Mouse (Mus musculus): ENCODE measurements around the gene Gm26620. TPM values are rescaled to one million over a fixed set of nuclear protein-coding genes. Genes with fewer than 3 reads are reported as not detected.

Gene Gm26620
- polyA plus RNA-seq, 1 experiment from 2014 or later: 0.19 TPM

DNA sequence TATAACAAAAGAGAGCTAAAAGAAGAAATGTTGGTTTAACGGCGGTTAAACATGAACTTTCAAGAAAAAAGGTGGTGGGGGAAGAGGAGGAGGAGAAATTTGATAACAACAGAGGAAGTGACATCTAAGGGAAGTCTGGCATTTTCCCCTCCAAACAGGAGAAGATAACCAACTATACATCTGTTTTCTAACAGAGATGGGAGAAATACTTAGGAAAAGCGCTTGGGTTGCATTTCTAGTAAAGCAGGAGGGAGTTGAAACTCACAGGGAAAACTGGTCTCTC is 22.5 kb upstream of the Gm26620 start:
- 92% methylated on average over 3 of the region's 3 CpGs for WGBS
- DNase-seq (ENCODE audit: low spot score): no peak
- Histone ChIP-seq H3K27ac (replicated peaks) (no peak overlapping the region), H3K36me3 (replicated peaks) (no peaks in the 10 kb centered on the region), H3K4me3 (no peak overlapping the region), H3K27me3 (replicated peaks; ENCODE audit: low read depth, poor library complexity, severe bottlenecking) (no peaks in the 10 kb centered on the region), H3K4me1 (peaks cover 9% of the 10 kb centered on the region), H3K9me3 (no peaks in the 10 kb centered on the region)

DNA sequence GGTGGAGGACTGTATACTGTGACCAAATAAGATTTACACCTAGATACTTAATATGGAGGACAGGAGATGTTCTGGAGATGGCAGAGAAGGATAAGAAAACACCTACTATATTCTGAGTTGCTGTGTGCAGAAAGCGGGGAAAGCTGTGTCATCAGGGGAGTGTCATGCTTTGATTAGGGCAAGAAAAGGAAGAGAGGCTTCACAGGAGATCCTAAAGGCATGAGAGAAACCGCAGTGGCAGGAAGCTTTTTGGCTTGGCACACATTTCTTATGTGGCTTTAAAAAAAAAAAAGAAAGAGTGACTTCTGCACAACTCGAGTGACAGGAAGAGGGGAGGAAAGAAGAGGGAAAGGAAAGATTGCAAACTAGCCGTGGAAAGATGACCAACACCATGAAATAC is 21.8 kb upstream of the Gm26620 start:
- 75% methylated on average over 4 of the region's 4 CpGs for WGBS
- no peaks in the 10 kb centered on the region for H3K9me3 ChIP-seq

DNA sequence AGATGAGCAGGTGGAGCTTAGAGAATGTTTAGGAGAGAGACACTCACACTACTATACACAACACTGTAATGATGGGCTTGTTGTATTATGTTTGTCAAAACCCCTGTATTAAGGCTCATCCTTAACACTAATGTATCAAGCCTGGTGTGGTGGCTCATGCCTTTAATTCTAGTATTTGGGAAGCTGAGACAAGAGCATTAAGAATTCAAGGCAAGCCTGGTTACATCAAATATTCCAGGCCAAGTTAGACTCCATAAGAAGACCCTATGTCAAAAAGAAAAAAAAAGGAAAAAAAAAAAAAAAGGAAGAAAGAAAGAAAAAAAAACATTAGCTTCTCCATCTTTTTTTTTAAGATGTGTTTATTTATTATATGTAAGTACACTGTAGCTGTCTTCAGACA is 20.6 kb upstream of the Gm26620 start:
- no peak overlapping the region for H3K27ac ChIP-seq (replicated peaks)
- DNase-seq (ENCODE audit: low spot score): no peak
- H3K9me3 ChIP-seq: no peaks in the 10 kb centered on the region
- H3K4me1 ChIP-seq: peaks cover 9% of the 10 kb centered on the region
- H3K4me3 ChIP-seq: no peak overlapping the region
- no peaks in the 10 kb centered on the region for H3K36me3 ChIP-seq (replicated peaks)
- H3K27me3 ChIP-seq (replicated peaks; ENCODE audit: low read depth, poor library complexity, severe bottlenecking): no peaks in the 10 kb centered on the region

More for the DNA sequence above, 21.8 kb upstream of the Gm26620 start:
- H3K36me3 ChIP-seq (replicated peaks): no peaks in the 10 kb centered on the region
- DNase-seq (ENCODE audit: low spot score): no peak
- no peak overlapping the region for H3K27ac ChIP-seq (replicated peaks)
- peaks cover 9% of the 10 kb centered on the region for H3K4me1 ChIP-seq
- no peaks in the 10 kb centered on the region for H3K27me3 ChIP-seq (replicated peaks; ENCODE audit: low read depth, poor library complexity, severe bottlenecking)
- H3K4me3 ChIP-seq: no peak overlapping the region

DNA sequence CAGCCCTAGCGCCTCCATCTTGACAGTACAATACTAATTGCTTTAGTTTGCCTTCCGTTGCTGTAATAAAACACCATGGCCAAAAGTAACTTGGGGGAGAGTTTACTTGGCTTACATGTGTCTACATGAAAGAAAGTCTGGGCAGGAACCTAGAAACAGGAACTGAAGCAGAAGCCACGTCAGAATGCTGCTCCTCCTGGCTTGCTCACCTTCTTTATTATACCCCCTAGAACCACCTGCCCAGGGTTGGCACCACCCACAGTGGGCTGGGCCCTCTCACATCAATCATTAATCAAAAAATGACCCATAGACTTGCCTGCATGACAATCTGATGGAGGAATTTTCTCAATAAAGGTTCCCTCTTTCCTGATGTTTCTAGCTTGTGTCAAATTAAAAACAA is 20.1 kb upstream of the Gm26620 start:
- H3K27ac ChIP-seq (replicated peaks): no peak overlapping the region
- H3K27me3 ChIP-seq (replicated peaks; ENCODE audit: low read depth, poor library complexity, severe bottlenecking): no peaks in the 10 kb centered on the region
- DNase-seq (ENCODE audit: low spot score): no peak
- peaks cover 9% of the 10 kb centered on the region for H3K4me1 ChIP-seq
- H3K36me3 ChIP-seq (replicated peaks): no peaks in the 10 kb centered on the region
- no peak overlapping the region for H3K4me3 ChIP-seq
- WGBS: 85% methylated on average over 3 of the region's 3 CpGs
- no peaks in the 10 kb centered on the region for H3K9me3 ChIP-seq

- H3K36me3 ChIP-seq (replicated peaks): no peaks in the 10 kb centered on the region
- no peak overlapping the region for H3K4me3 ChIP-seq
- no peak overlapping the region for H3K27ac ChIP-seq (replicated peaks)
- H3K9me3 ChIP-seq: no peaks in the 10 kb centered on the region
- peaks cover 9% of the 10 kb centered on the region for H3K4me1 ChIP-seq
- WGBS: 87% methylated on average over 5 of the region's 5 CpGs
- no peaks in the 10 kb centered on the region for H3K27me3 ChIP-seq (replicated peaks; ENCODE audit: low read depth, poor library complexity, severe bottlenecking)
- no peak for DNase-seq (ENCODE audit: low spot score)
Observed at GRCm38 (mm10) chr1:170865406-170865805, 19.5 kb upstream of the Gm26620 start.

GRCm38 (mm10) chr1:170866992-170867690 is 17.7 kb upstream of the Gm26620 start:
- peaks cover 11% of the 10 kb centered on the region for H3K36me3 ChIP-seq (replicated peaks)
- peak overlapping the region; percentile 83 for H3K27ac ChIP-seq (replicated peaks)
- 2% methylated on average over 30 of the region's 30 CpGs for WGBS
- H3K4me1 ChIP-seq: peaks cover 9% of the 10 kb centered on the region
- DNase-seq (ENCODE audit: low spot score): peak; percentile 40
- no peaks in the 10 kb centered on the region for H3K9me3 ChIP-seq
- peak overlapping the region; percentile 81 for H3K4me3 ChIP-seq
- no peaks in the 10 kb centered on the region for H3K27me3 ChIP-seq (replicated peaks; ENCODE audit: low read depth, poor library complexity, severe bottlenecking)

DNA sequence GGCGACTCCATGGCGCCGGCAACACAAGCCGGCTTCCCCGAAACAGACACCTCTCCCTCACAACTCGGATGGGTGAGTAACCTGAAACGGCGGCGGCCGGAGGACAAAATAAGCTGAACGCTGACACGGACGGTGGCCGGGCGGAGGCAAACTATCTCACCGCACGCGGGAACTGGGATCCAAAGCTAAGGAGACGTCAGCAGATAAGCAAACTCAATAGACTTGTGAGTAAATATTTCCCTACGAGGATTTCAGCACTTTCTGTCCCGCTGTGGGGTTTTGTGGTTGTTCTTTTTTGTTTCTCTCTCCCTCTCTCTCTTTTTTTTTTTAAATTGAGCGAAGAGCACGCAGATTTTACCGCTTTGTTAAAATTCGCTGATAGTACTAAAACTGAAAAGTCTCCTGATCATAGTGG is 17.2 kb upstream of the Gm26620 start, which contains the start of gene Atf6:
Atf6 (minus strand) TSS at position 81 of the 415 bp plus-strand sequence.
- WGBS: 0% methylated on average over 25 of the region's 25 CpGs
- no peaks in the 10 kb centered on the region for H3K9me3 ChIP-seq
- no peaks in the 10 kb centered on the region for H3K27me3 ChIP-seq (replicated peaks; ENCODE audit: low read depth, poor library complexity, severe bottlenecking)
- peak within 1 kb of the TSS; percentile 81 for H3K4me3 ChIP-seq
- DNase-seq (ENCODE audit: low spot score): peak; percentile 95
- peak within 1 kb of the TSS; percentile 83 for H3K27ac ChIP-seq (replicated peaks)
- H3K4me1 ChIP-seq: peaks cover 9% of the 10 kb centered on the region
- peaks cover 16% of the 10 kb centered on the region for H3K36me3 ChIP-seq (replicated peaks)

GRCm38 (mm10) chr1:170868107-170868904 is 16.6 kb upstream of the Gm26620 start:
- Histone ChIP-seq H3K27ac (replicated peaks) (peak overlapping the region; percentile 83), H3K4me1 (peaks cover 9% of the 10 kb centered on the region), H3K4me3 (peak overlapping the region; percentile 81), H3K9me3 (no peaks in the 10 kb centered on the region), H3K27me3 (replicated peaks; ENCODE audit: low read depth, poor library complexity, severe bottlenecking) (no peaks in the 10 kb centered on the region), H3K36me3 (replicated peaks) (peaks cover 19% of the 10 kb centered on the region)
- under 1% methylated on average over 33 of the region's 33 CpGs for WGBS
- peak; percentile 82 for DNase-seq (ENCODE audit: low spot score)

- peaks cover 9% of the 10 kb centered on the region for H3K4me1 ChIP-seq
- H3K9me3 ChIP-seq: no peaks in the 10 kb centered on the region
- H3K27ac ChIP-seq (replicated peaks): peak overlapping the region; percentile 80
- no peak for DNase-seq (ENCODE audit: low spot score)
- peak overlapping the region; percentile 81 for H3K4me3 ChIP-seq
- peaks cover 22% of the 10 kb centered on the region for H3K36me3 ChIP-seq (replicated peaks)
- 22% methylated on average over 14 of the region's 14 CpGs for WGBS
- no peaks in the 10 kb centered on the region for H3K27me3 ChIP-seq (replicated peaks; ENCODE audit: low read depth, poor library complexity, severe bottlenecking)
Observed at GRCm38 (mm10) chr1:170868905-170869283, 16.0 kb upstream of the Gm26620 start.

DNA sequence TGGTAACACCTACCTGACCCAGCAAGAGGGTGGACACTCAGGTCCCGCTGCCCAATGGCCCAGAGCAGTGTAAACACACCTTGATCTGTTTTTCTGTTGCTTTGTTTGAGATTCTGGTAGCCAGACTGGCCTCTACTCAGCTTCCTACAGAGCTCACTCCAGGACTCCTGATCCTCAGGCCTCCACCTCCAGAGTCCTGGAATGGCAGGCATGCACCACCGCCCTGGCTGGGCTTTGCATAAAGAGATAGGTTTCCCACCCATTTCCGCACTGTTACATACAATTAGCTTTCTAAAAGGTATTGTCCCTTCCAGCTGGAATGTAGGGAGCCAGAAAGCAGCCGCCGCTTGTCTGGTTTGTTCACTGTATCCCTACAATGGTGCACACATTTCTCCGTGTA is 13.5 kb upstream of the Gm26620 start:
- DNase-seq (ENCODE audit: low spot score): no peak
- WGBS: 90% methylated on average over 6 of the region's 6 CpGs
- H3K27ac ChIP-seq (replicated peaks): no peak overlapping the region
- H3K9me3 ChIP-seq: no peaks in the 10 kb centered on the region
- no peaks in the 10 kb centered on the region for H3K27me3 ChIP-seq (replicated peaks; ENCODE audit: low read depth, poor library complexity, severe bottlenecking)
- peaks cover 44% of the 10 kb centered on the region for H3K36me3 ChIP-seq (replicated peaks)
- no peak overlapping the region for H3K4me3 ChIP-seq
- H3K4me1 ChIP-seq: peaks cover 9% of the 10 kb centered on the region

GRCm38 (mm10) chr1:170871961-170872360 is 12.9 kb upstream of the Gm26620 start:
- peaks cover 50% of the 10 kb centered on the region for H3K36me3 ChIP-seq (replicated peaks)
- WGBS: 96% methylated on average over 2 of the region's 2 CpGs
- H3K9me3 ChIP-seq: no peaks in the 10 kb centered on the region
- H3K4me1 ChIP-seq: peaks cover 3% of the 10 kb centered on the region
- H3K4me3 ChIP-seq: no peak overlapping the region
- no peak overlapping the region for H3K27ac ChIP-seq (replicated peaks)
- no peaks in the 10 kb centered on the region for H3K27me3 ChIP-seq (replicated peaks; ENCODE audit: low read depth, poor library complexity, severe bottlenecking)
- no peak for DNase-seq (ENCODE audit: low spot score)

GRCm38 (mm10) chr1:170875676-170876075 is 9.2 kb upstream of the Gm26620 start:
- Histone ChIP-seq H3K27ac (replicated peaks) (no peak overlapping the region), H3K36me3 (replicated peaks) (peaks cover 83% of the 10 kb centered on the region), H3K4me3 (no peak overlapping the region), H3K4me1 (no peaks in the 10 kb centered on the region), H3K27me3 (replicated peaks; ENCODE audit: low read depth, poor library complexity, severe bottlenecking) (no peaks in the 10 kb centered on the region), H3K9me3 (no peaks in the 10 kb centered on the region)
- DNase-seq (ENCODE audit: low spot score): no peak
- 90% methylated on average over 3 of the region's 3 CpGs for WGBS

DNA sequence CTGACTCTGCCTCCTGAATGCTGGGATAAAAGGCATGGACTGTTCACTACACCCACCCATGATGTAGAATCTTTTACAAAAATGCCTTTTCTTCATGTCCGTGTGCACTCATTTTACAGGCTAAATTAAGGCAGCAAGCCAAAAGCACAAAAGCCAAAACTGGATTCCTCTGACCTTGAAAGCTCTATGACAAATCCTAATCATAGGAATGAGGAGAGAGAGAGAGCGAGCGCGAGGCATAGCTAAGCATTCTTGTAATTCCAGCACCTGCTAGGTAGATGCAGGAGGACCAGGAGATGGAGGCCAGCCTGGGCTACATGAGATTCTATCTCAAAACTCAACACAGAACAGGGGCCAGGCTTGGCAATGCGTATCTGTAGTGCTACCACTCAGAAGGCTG is 8.0 kb upstream of the Gm26620 start:
- 94% methylated on average over 5 of the region's 5 CpGs for WGBS
- H3K36me3 ChIP-seq (replicated peaks): peaks cover 87% of the 10 kb centered on the region

More for the DNA sequence above, 8.0 kb upstream of the Gm26620 start:
- Histone ChIP-seq H3K4me1 (no peaks in the 10 kb centered on the region), H3K4me3 (no peak overlapping the region), H3K9me3 (no peaks in the 10 kb centered on the region), H3K27me3 (replicated peaks; ENCODE audit: low read depth, poor library complexity, severe bottlenecking) (no peaks in the 10 kb centered on the region), H3K27ac (replicated peaks) (no peak overlapping the region)
- DNase-seq (ENCODE audit: low spot score): no peak
